Mouse (Mus musculus) forebrain, embryonic 16.5 days (tissue): ENCODE data around the gene Dnah9. TPM values are rescaled to one million over a fixed set of nuclear protein-coding genes. Genes with fewer than 3 reads are reported as not detected.
A peak's percentile ranks its signal among the peaks of the same experiment; 100 is the strongest.

Experiments
- ATAC-seq: fragments of 200-750 bp; cut with Nextera tagmentation; 2 replicates; pipeline ENCODE4 v1.8.0; 2017; ENCODE audit warnings: mild to moderate bottlenecking, moderate library complexity
- H3K27ac ChIP-seq: fragments of 300-500 bp; sonication (generic); 2 replicates; pipeline ENCODE4 v1.5.1; 2014; ENCODE audit warnings: low read length, control low read depth
- H3K27me3 ChIP-seq: fragments of 300-500 bp; sonication (generic); replicated peaks from 2 replicates; pipeline ENCODE4 v1.6.1; 2014; ENCODE audit warnings: low read length; ENCODE audit not compliant: control insufficient read depth, insufficient read depth
- H3K36me3 ChIP-seq: fragments of 300-500 bp; sonication (generic); 2 replicates; pipeline ENCODE4 v1.6.1; 2014; ENCODE audit not compliant: control insufficient read depth, insufficient read depth
- H3K4me1 ChIP-seq: fragments of 300-500 bp; sonication (generic); replicated peaks from 2 replicates; pipeline ENCODE4 v1.6.1; 2014; ENCODE audit warnings: low read length; ENCODE audit not compliant: control insufficient read depth, insufficient read depth
- H3K4me2 ChIP-seq: fragments of 300-500 bp; sonication (generic); 2 replicates; pipeline ENCODE4 v1.6.1; 2014; ENCODE audit warnings: mild to moderate bottlenecking, low read length, control low read depth
- H3K4me3 ChIP-seq: fragments of 300-500 bp; sonication (generic); replicated peaks from 2 replicates; pipeline ENCODE4 v1.5.1; 2014; ENCODE audit warnings: mild to moderate bottlenecking, low read length, control low read depth
- H3K9ac ChIP-seq: fragments of 300-500 bp; sonication (generic); replicated peaks from 2 replicates; pipeline ENCODE4 v1.6.1; 2014; ENCODE audit warnings: low read depth, low read length, control low read depth
- H3K9me3 ChIP-seq: fragments of 300-500 bp; sonication (generic); 2 replicates; pipeline ENCODE4 v1.6.1; 2016; ENCODE audit warnings: low read length; ENCODE audit not compliant: control insufficient read depth
- WGBS: fragments of 180-500 bp; shearing (Covaris S2); extraction: QIAGEN DNeasy Blood & Tissue Kit; methylation state at CpG from one replicate; pipeline ENCODE4 v1.1.7; 2014; 5-methylcytosine and 5-hydroxymethylcytosine counted together
- polyA plus RNA-seq: library from polyadenylated mRNA; unstranded; fragments of >200 nt; fragmentation: Nextera tagmentation; extraction: Ambion mirVana; gene quantifications from 2 replicates; pipeline ENCODE4 v1.2.1, GENCODE M21; 2015

The Dnah9 gene
- polyA plus RNA-seq, 1 experiment from 2014 or later = 1.7 TPM

DNA sequence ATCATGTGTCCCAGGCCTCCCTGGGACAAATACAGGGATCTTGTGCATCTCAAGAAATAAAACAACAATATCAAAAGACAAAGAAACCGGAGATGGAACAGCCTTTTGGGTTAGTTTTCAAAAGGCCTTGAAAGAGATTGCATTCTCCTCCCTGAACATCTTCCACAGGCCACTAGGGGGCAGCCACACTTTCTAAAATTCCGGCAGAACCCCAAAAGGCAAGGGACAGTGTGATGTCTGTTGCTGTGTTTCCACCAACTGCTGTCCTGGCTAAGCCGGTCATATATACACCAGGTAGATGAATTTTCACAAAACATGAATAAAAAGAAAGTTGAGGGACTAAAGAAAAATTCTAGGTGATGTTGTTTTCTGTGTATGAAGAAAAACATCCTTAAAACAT lies 46.3 kb downstream of the Dnah9 start:
- H3K4me1 ChIP-seq = no peaks in the 10 kb centered on the region
- H3K9me3 ChIP-seq = no peaks in the 10 kb centered on the region
- H3K9ac ChIP-seq = no peak overlapping the region
- no peaks in the 10 kb centered on the region for H3K36me3 ChIP-seq
- 16% methylated on average over 3 of the region's 3 CpGs for WGBS
- no peak overlapping the region for H3K27ac ChIP-seq
- peak; percentile 52; the same call in 1 of the 2 replicates for ATAC-seq
- no peak overlapping the region for H3K4me3 ChIP-seq
- no peak overlapping the region for H3K4me2 ChIP-seq
- no peaks in the 10 kb centered on the region for H3K27me3 ChIP-seq

- peak; percentile 75 for ATAC-seq
- no peaks in the 10 kb centered on the region for H3K9me3 ChIP-seq
- no peak overlapping the region for H3K27ac ChIP-seq
- 21% methylated on average over 7 of the region's 7 CpGs for WGBS
- no peaks in the 10 kb centered on the region for H3K36me3 ChIP-seq
- H3K27me3 ChIP-seq = no peaks in the 10 kb centered on the region
- no peak overlapping the region for H3K4me2 ChIP-seq
- H3K4me1 ChIP-seq = no peaks in the 10 kb centered on the region
- no peak overlapping the region for H3K9ac ChIP-seq
- H3K4me3 ChIP-seq = no peak overlapping the region
Measured at GRCm38 (mm10) chr11:66083663-66084254, 84.6 kb downstream of the Dnah9 start.

GRCm38 (mm10) chr11:66072921-66073320 lies 95.4 kb downstream of the Dnah9 start:
- no peaks in the 10 kb centered on the region for H3K9me3 ChIP-seq
- H3K4me3 ChIP-seq = no peak overlapping the region
- ATAC-seq = no peak
- no peaks in the 10 kb centered on the region for H3K27me3 ChIP-seq
- no peaks in the 10 kb centered on the region for H3K36me3 ChIP-seq
- no peak overlapping the region for H3K4me2 ChIP-seq
- no peak overlapping the region for H3K27ac ChIP-seq
- H3K9ac ChIP-seq = no peak overlapping the region
- H3K4me1 ChIP-seq = no peaks in the 10 kb centered on the region
- 72% methylated on average over 5 of the region's 5 CpGs for WGBS

DNA sequence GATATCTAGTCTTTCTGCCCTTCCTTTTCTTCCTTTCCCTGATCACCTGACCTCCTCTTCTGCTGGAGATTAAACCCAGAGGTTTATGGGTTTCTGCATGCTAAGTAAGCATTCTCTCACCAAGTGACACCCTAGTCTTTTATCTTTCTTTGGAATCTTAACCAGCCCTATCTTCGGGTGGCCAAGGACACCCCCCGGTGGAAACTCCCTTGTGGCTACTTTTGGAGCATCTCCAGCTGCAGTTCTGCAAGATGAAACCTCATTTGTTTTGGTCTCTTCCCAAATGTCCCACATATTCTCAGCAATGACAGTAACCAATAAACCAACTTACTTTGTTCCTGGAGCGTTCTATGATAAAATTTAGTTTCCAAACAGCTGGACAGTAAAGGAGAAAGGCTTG lies 109.4 kb downstream of the Dnah9 start:
- no peak overlapping the region for H3K4me3 ChIP-seq
- peaks cover 3% of the 10 kb centered on the region; the same call in 1 of the 2 replicates for H3K9me3 ChIP-seq
- no peak overlapping the region for H3K27ac ChIP-seq
- H3K9ac ChIP-seq = no peak overlapping the region
- H3K36me3 ChIP-seq = no peaks in the 10 kb centered on the region
- no peak overlapping the region for H3K4me2 ChIP-seq
- ATAC-seq = no peak
- 86% methylated on average over 3 of the region's 3 CpGs for WGBS
- no peaks in the 10 kb centered on the region for H3K4me1 ChIP-seq
- H3K27me3 ChIP-seq = no peaks in the 10 kb centered on the region

DNA sequence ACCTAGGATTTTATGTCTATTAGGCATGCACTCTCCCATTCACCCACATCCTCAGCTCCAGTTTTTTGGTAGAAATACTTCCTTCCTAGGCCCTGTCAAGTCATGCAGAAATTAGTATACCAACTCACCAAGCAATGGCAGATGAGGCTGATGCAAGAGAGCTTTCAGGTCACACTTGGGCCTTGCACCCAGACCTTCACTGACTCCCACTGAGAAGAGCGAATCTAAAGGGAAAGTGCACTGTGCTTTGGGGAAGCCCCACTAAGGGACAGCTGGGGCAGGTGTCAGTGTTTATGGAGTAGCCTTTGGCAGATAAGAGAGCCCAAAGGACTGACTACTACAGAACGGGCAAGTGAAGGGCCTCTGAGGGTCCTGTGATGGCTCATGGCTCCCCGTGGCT lies 117.1 kb downstream of the Dnah9 start:
- Histone ChIP-seq H3K4me2 (no peak overlapping the region), H3K36me3 (no peaks in the 10 kb centered on the region), H3K4me3 (no peak overlapping the region), H3K27ac (no peak overlapping the region), H3K9ac (no peak overlapping the region), H3K27me3 (no peaks in the 10 kb centered on the region), H3K4me1 (peaks cover 21% of the 10 kb centered on the region), H3K9me3 (no peaks in the 10 kb centered on the region)
- 94% methylated on average over 3 of the region's 3 CpGs for WGBS
- ATAC-seq = no peak

- no peaks in the 10 kb centered on the region for H3K27me3 ChIP-seq
Measured at GRCm38 (mm10) chr11:66049146-66049545, 119.2 kb downstream of the Dnah9 start.

GRCm38 (mm10) chr11:66046594-66047193 lies 121.7 kb downstream of the Dnah9 start:
- WGBS = 22% methylated on average over 4 of the region's 4 CpGs
- peak overlapping the region; percentile 78 for H3K27ac ChIP-seq
- H3K9me3 ChIP-seq = no peaks in the 10 kb centered on the region
- no peak overlapping the region for H3K9ac ChIP-seq
- H3K27me3 ChIP-seq = no peaks in the 10 kb centered on the region
- peak; percentile 81 for ATAC-seq
- no peak overlapping the region for H3K4me3 ChIP-seq
- H3K4me2 ChIP-seq = no peak overlapping the region
- H3K36me3 ChIP-seq = no peaks in the 10 kb centered on the region
- H3K4me1 ChIP-seq = peaks cover 32% of the 10 kb centered on the region

More at GRCm38 (mm10) chr11:66049146-66049545, 119.2 kb downstream of the Dnah9 start:
- peak; percentile 35 for ATAC-seq
- H3K4me2 ChIP-seq = no peak overlapping the region
- no peak overlapping the region for H3K9ac ChIP-seq
- H3K4me1 ChIP-seq = peaks cover 26% of the 10 kb centered on the region
- WGBS = 42% methylated on average over 4 of the region's 4 CpGs
- no peaks in the 10 kb centered on the region for H3K36me3 ChIP-seq
- H3K4me3 ChIP-seq = no peak overlapping the region
- 0 out of 2 replicates have a peak overlapping the region, but pooled peaks have one; percentile 8 for H3K27ac ChIP-seq
- H3K9me3 ChIP-seq = no peaks in the 10 kb centered on the region

- Histone ChIP-seq H3K27me3 (no peaks in the 10 kb centered on the region), H3K9ac (no peak overlapping the region), H3K4me1 (peaks cover 23% of the 10 kb centered on the region), H3K36me3 (no peaks in the 10 kb centered on the region), H3K9me3 (no peaks in the 10 kb centered on the region), H3K4me2 (no peak overlapping the region), H3K4me3 (no peak overlapping the region), H3K27ac (no peak overlapping the region)
- ATAC-seq = no peak
- WGBS = 19% methylated on average over 6 of the region's 6 CpGs
Measured at GRCm38 (mm10) chr11:66043635-66044034, 124.7 kb downstream of the Dnah9 start.

DNA sequence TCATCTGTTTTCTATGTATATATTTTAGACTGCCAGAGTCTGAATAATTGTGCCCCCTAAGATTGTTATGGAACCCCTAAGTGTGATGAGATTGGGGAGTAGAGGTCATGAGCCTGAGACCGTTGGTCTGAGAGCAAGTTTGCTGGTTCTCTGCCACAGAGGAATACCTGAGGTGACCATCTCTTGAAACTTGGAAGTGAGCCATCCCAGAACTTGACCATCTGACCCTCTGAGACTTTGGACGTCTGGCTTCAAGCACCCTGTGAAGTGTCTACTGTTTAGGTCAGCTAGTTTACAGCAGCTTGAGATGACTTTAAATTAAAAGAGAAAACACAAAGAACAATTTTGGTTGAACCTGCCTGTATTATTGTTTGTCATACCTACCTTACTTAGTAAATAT lies 125.8 kb downstream of the Dnah9 start:
- Histone ChIP-seq H3K27me3 (no peaks in the 10 kb centered on the region), H3K27ac (no peak overlapping the region), H3K36me3 (no peaks in the 10 kb centered on the region), H3K4me2 (no peak overlapping the region), H3K4me1 (peaks cover 22% of the 10 kb centered on the region), H3K9ac (no peak overlapping the region), H3K9me3 (no peaks in the 10 kb centered on the region), H3K4me3 (no peak overlapping the region)
- WGBS = 79% methylated on average over 2 of the region's 2 CpGs
- ATAC-seq = no peak
